Mouse (Mus musculus): ENCODE data around the gene Nav3. TPM values are rescaled to one million over a fixed set of nuclear protein-coding genes. Genes with fewer than 3 reads are reported as not detected.

Gene Nav3
- total and polyA plus RNA-seq, 3 experiments = not detected

DNA sequence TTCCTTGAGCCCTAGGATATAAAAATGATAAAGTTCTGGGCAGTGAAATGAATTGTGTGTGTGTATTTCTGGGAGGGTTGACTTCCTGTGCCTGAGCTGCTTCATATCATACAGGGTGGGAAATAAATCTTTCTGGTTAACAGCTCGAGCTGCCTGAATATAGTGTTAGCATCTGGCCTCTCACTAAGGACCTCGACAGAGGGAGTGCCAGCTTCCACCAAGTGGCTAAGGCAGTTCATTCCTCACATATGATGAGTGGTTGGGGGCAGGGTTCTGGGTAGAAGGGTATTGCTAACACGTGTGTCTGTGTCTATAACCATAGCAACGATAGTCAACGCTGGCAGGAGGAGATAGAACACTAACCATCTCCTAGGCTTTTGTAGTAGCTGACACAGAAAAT is 295.1 kb downstream of the Nav3 start:
- no peak for TF ChIP-seq GABPA (IDR thresholded peaks at IDR 0.05; ENCODE audit: low read depth, low read length)
- TF ChIP-seq NELFE (IDR thresholded peaks at IDR 0.05; ENCODE audit: low read depth, low read length) = no peak
- TF ChIP-seq MAFK (IDR thresholded peaks at IDR 0.05; ENCODE audit: borderline replicate concordance, low read depth, low read length) = no peak
- no peak for TF ChIP-seq MXI1 (IDR thresholded peaks at IDR 0.05; ENCODE audit: low read depth, low read length)
- no peak for TF ChIP-seq USF2 (IDR thresholded peaks at IDR 0.05; ENCODE audit: borderline replicate concordance in 1 of 2, insufficient read depth in 1 of 2, low read depth in 1 of 2, low read length in 2 of 2)
- no peak for TF ChIP-seq RAD21 (IDR thresholded peaks at IDR 0.05; ENCODE audit: low read depth, low read length)
- TF ChIP-seq KAT2A (conservative IDR thresholded peaks at IDR 0.05; ENCODE audit: low read depth, low read length) = no peak
- no peak for TF ChIP-seq ZNF384 (IDR thresholded peaks at IDR 0.05; ENCODE audit: low read depth, low read length)
- TF ChIP-seq RCOR1 (IDR thresholded peaks at IDR 0.05; ENCODE audit: low read depth, low read length) = no peak
- TF ChIP-seq MYB (IDR thresholded peaks at IDR 0.05; ENCODE audit: low read depth, low read length) = no peak
- TF ChIP-seq SIN3A (IDR thresholded peaks at IDR 0.05; ENCODE audit: low read length) = no peak
- TF ChIP-seq POLR2AphosphoS5 (IDR thresholded peaks at IDR 0.05; ENCODE audit: borderline replicate concordance, low read depth, low read length) = no peak
- TF ChIP-seq JUND (IDR thresholded peaks at IDR 0.05; ENCODE audit: low read depth, low read length) = no peak
- no peak overlapping the region for H3K27ac ChIP-seq (ENCODE audit: control insufficient read depth, low read depth, low read length)
- H3K79me2 ChIP-seq (ENCODE audit: control insufficient read depth, insufficient read depth, low read length, poor library complexity) = no peaks in the 10 kb centered on the region
- no peak for DNase-seq (ENCODE audit: low read depth, low spot score)
- H3K9me3 ChIP-seq (replicated peaks; ENCODE audit: insufficient read depth, low read length) = no peaks in the 10 kb centered on the region
- no peaks in the 10 kb centered on the region for H3K36me3 ChIP-seq (ENCODE audit: control insufficient read depth in 1 of 2, insufficient read depth in 2 of 2, low read length in 2 of 2)
- no peak overlapping the region for H3K4me3 ChIP-seq (ENCODE audit: control insufficient read depth in 1 of 2, insufficient read depth in 1 of 2, low read depth in 2 of 2, low read length in 2 of 2)
- H3K9ac ChIP-seq (ENCODE audit: control insufficient read depth, low read depth, low read length, poor library complexity, severe bottlenecking) = no peak overlapping the region
- no peaks in the 10 kb centered on the region for H3K4me1 ChIP-seq (ENCODE audit: control insufficient read depth in 1 of 2, insufficient read depth in 2 of 2, low read length in 2 of 2)
- no peaks in the 10 kb centered on the region for H3K27me3 ChIP-seq (ENCODE audit: control insufficient read depth in 1 of 2, insufficient read depth in 2 of 2, low read length in 2 of 2)

DNA sequence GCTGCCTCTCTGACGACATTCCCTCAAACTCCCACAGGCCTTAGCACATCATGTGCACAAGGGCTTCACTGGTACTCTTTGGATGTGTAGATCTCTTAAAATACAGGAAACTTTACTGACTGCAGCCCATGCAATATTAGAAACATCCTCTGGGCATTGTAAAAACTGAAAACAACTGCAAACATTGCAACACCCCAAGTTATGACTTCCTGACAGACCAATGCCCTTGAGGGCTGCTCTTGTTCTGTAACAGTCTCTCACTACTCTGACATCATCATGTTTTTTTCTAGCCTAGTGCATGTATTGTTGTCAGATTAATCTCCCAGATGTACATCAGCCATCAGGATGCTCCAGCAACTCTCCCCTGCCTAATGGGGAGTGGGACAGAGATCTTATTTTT is 296.5 kb downstream of the Nav3 start:
- no peak for TF ChIP-seq TCF12 (IDR thresholded peaks at IDR 0.05; ENCODE audit: low read depth, low read length)
- no peak for TF ChIP-seq MAZ (IDR thresholded peaks at IDR 0.05; ENCODE audit: low read depth, low read length)
- no peak for TF ChIP-seq GATA1 (IDR thresholded peaks at IDR 0.05; ENCODE audit: low read depth, low read length)
- TF ChIP-seq USF2 (IDR thresholded peaks at IDR 0.05; ENCODE audit: borderline replicate concordance in 1 of 2, insufficient read depth in 1 of 2, low read depth in 1 of 2, low read length in 2 of 2) = no peak
- TF ChIP-seq ZC3H11A (IDR thresholded peaks at IDR 0.05; ENCODE audit: low read depth, low read length) = no peak
- no peak for TF ChIP-seq MAFK (IDR thresholded peaks at IDR 0.05; ENCODE audit: borderline replicate concordance, low read depth, low read length)
- H3K36me3 ChIP-seq (ENCODE audit: control insufficient read depth in 1 of 2, insufficient read depth in 2 of 2, low read length in 2 of 2) = no peaks in the 10 kb centered on the region
- H3K9ac ChIP-seq (ENCODE audit: control insufficient read depth, low read depth, low read length, poor library complexity, severe bottlenecking) = no peak overlapping the region
- no peak for DNase-seq (ENCODE audit: low read depth, low spot score)
- no peaks in the 10 kb centered on the region for H3K27me3 ChIP-seq (ENCODE audit: control insufficient read depth in 1 of 2, insufficient read depth in 2 of 2, low read length in 2 of 2)
- no peaks in the 10 kb centered on the region for H3K79me2 ChIP-seq (ENCODE audit: control insufficient read depth, insufficient read depth, low read length, poor library complexity)
- no peak overlapping the region for H3K4me3 ChIP-seq (ENCODE audit: control insufficient read depth in 1 of 2, insufficient read depth in 1 of 2, low read depth in 2 of 2, low read length in 2 of 2)
- H3K27ac ChIP-seq (ENCODE audit: control insufficient read depth, low read depth, low read length) = no peak overlapping the region
- no peaks in the 10 kb centered on the region for H3K9me3 ChIP-seq (replicated peaks; ENCODE audit: insufficient read depth, low read length)
- H3K4me1 ChIP-seq (ENCODE audit: control insufficient read depth in 1 of 2, insufficient read depth in 2 of 2, low read length in 2 of 2) = no peaks in the 10 kb centered on the region

All from MEL (cell line).